In genomic region chr19:16270236-16270635, GRCm38 (mm10) we compare ENCODE assay signal across 24 mouse cellular contexts.
"Had no signal": no experiment of that assay in that cellular context is flagged by ENCODE, and none has a peak within 500 bp of the region (broad histone marks: within the 10 kb centered on the region; RNA-seq: fewer than 3 reads in every experiment).

No protein-coding gene starts in this region.

- DNase-seq: gastrocnemius, postnatal 14 days; gastrocnemius, postnatal 36 days; heart, adult 2 months; heart, postnatal 14 days; heart, postnatal 36 days; kidney, adult 18-20 months; kidney, adult 8-10 months; kidney, postnatal 10 days; kidney, postnatal 25 days; kidney, postnatal 4 days; liver had no signal

- H3K4me3 ChIP-seq: heart, adult 2 months; heart, embryonic 13.5 days; heart, embryonic 15.5 days; hindbrain, embryonic 13.5 days; hindbrain, embryonic 15.5 days; intestine, embryonic 15.5 days; layer of hippocampus, adult 2 months; left cerebral cortex, adult 2 months; limb, embryonic 10.5 days; limb, embryonic 12.5 days had no signal

- H3K9me3 ChIP-seq: heart, embryonic 13.5 days; heart, embryonic 15.5 days; hindbrain, embryonic 13.5 days; hindbrain, embryonic 15.5 days; intestine, embryonic 15.5 days; limb, embryonic 10.5 days; limb, embryonic 12.5 days had no signal

- H3K4me2 ChIP-seq: heart, embryonic 11.5 days; heart, embryonic 13.5 days; heart, embryonic 15.5 days; hindbrain, embryonic 13.5 days; hindbrain, embryonic 15.5 days; intestine, embryonic 15.5 days; limb, embryonic 12.5 days; liver, embryonic 11.5 days had no signal

- H3K27me3 ChIP-seq: heart, embryonic 13.5 days; heart, embryonic 15.5 days; hindbrain, embryonic 13.5 days; hindbrain, embryonic 15.5 days; intestine, embryonic 15.5 days; limb, embryonic 12.5 days had no signal

- H3K9ac ChIP-seq: heart, embryonic 13.5 days; heart, embryonic 15.5 days; hindbrain, embryonic 13.5 days; hindbrain, embryonic 15.5 days; intestine, embryonic 15.5 days; limb, embryonic 12.5 days had no signal

- H3K36me3 ChIP-seq: heart, embryonic 13.5 days; heart, embryonic 15.5 days; hindbrain, embryonic 13.5 days; hindbrain, embryonic 15.5 days; intestine, embryonic 15.5 days; limb, embryonic 10.5 days; limb, embryonic 12.5 days had no signal

- ATAC-seq: inflammation-experienced regulatory T-cells, adult 6 months; intestine, postnatal 0 days had no signal

- H3K27ac ChIP-seq: heart, adult 2 months; heart, embryonic 13.5 days; heart, embryonic 15.5 days; hindbrain, embryonic 13.5 days; hindbrain, embryonic 15.5 days; intestine, embryonic 15.5 days; layer of hippocampus, adult 2 months; left cerebral cortex, adult 2 months; limb, embryonic 10.5 days; limb, embryonic 12.5 days had no signal
